Mouse (Mus musculus) heart, postnatal 14 days (tissue): Measurements from ENCODE around the gene Crhr1. TPM values are rescaled to one million over a fixed set of nuclear protein-coding genes. Genes with fewer than 3 reads are reported as not detected.

Experiments used
- DNase-seq, 2 experiments: peaks; one replicate each; pipeline ENCODE4 v3.0.0; 2021 to 2022
- intact Hi-C: fragments of 180-260 bp; cut with DNase I; formaldehyde crosslinking; loops from one replicate; pipeline ENCODE4 v1.15.1; 2025
- long read RNA-seq, 2 experiments: library from polyadenylated mRNA; stranded (forward); transcript quantifications; one replicate each; pipeline ENCODE4 v2.0.0; 2021
- total RNA-seq, 2 experiments: library from RNA; stranded (reverse); gene quantifications; 2 replicates each; pipeline ENCODE4 v1.2.3; 2021

Crhr1 gene
- total RNA-seq = not detected
- long read RNA-seq, experiment 1 = 0 reads
- long read RNA-seq, experiment 2 = 0 reads

- intact Hi-C loops = no loop called here
- peak; percentile 2 to 4 for DNase-seq
Observed at GRCm38 (mm10) chr11:104132580-104133441, at the start of gene Crhr1. TSS of gene Crhr1 (plus strand) at chr11:104132855.

- no peak for DNase-seq
- intact Hi-C loops = no loop called here
Observed at GRCm38 (mm10) chr11:104083248-104083647, 49.4 kb upstream of the Crhr1 start.

- DNase-seq = no peak
- intact Hi-C loops = no loop called here
Observed at GRCm38 (mm10) chr11:104083716-104084115, 48.9 kb upstream of the Crhr1 start.

GRCm38 (mm10) chr11:104088519-104088918 lies 44.1 kb upstream of the Crhr1 start:
- intact Hi-C loops = no loop called here
- DNase-seq = no peak

- DNase-seq = no peak
- intact Hi-C loops = no loop called here
Observed at GRCm38 (mm10) chr11:104090769-104091168, 41.9 kb upstream of the Crhr1 start.

GRCm38 (mm10) chr11:104095151-104095550 lies 37.5 kb upstream of the Crhr1 start:
- intact Hi-C loops = no loop called here
- no peak for DNase-seq

- intact Hi-C loops = no loop called here
- DNase-seq = no peak
Observed at GRCm38 (mm10) chr11:104096536-104096935, 36.1 kb upstream of the Crhr1 start.

GRCm38 (mm10) chr11:104099542-104099941 lies 33.1 kb upstream of the Crhr1 start:
- no peak for DNase-seq
- intact Hi-C loops = no loop called here

- no peak for DNase-seq
- intact Hi-C loops = no loop called here
Observed at GRCm38 (mm10) chr11:104102641-104103040, 30.0 kb upstream of the Crhr1 start.

- DNase-seq = no peak
- intact Hi-C loops = no loop called here
Observed at GRCm38 (mm10) chr11:104106329-104106728, 26.3 kb upstream of the Crhr1 start.

- intact Hi-C loops = no loop called here
- DNase-seq = no peak
Observed at GRCm38 (mm10) chr11:104106969-104107368, 25.7 kb upstream of the Crhr1 start.

- DNase-seq = no peak
- intact Hi-C loops = no loop called here
Observed at GRCm38 (mm10) chr11:104110366-104110765, 22.3 kb upstream of the Crhr1 start.

- intact Hi-C loops = no loop called here
- no peak for DNase-seq
Observed at GRCm38 (mm10) chr11:104111851-104112250, 20.8 kb upstream of the Crhr1 start.

- intact Hi-C loops = no loop called here
- DNase-seq = no peak
Observed at GRCm38 (mm10) chr11:104113699-104114098, 19.0 kb upstream of the Crhr1 start.

GRCm38 (mm10) chr11:104114690-104115089 lies 18.0 kb upstream of the Crhr1 start:
- intact Hi-C loops = no loop called here
- DNase-seq = peak; percentile 61 to 82

- DNase-seq = no peak
- intact Hi-C loops = no loop called here
Observed at GRCm38 (mm10) chr11:104118356-104118755, 14.3 kb upstream of the Crhr1 start.

GRCm38 (mm10) chr11:104122966-104123365 lies 9.7 kb upstream of the Crhr1 start:
- no peak for DNase-seq
- intact Hi-C loops = no loop called here

- intact Hi-C loops = no loop called here
- DNase-seq = no peak
Observed at GRCm38 (mm10) chr11:104123479-104123878, 9.2 kb upstream of the Crhr1 start.

- peak in 1 of 2 experiments; percentile 7 for DNase-seq
Observed at GRCm38 (mm10) chr11:104124582-104124981, 8.1 kb upstream of the Crhr1 start.

GRCm38 (mm10) chr11:104129466-104129865 lies 3.2 kb upstream of the Crhr1 start:
- no peak for DNase-seq
- intact Hi-C loops = no loop called here

More at GRCm38 (mm10) chr11:104124582-104124981, 8.1 kb upstream of the Crhr1 start:
- intact Hi-C loops = no loop called here

- no peak for DNase-seq
- intact Hi-C loops = no loop called here
Observed at GRCm38 (mm10) chr11:104130721-104131647, 1.7 kb upstream of the Crhr1 start.
